Mouse (Mus musculus): ENCODE data around the gene Iqch. TPM values are rescaled to one million over a fixed set of nuclear protein-coding genes. Genes with fewer than 3 reads are reported as not detected.

Gene Iqch
- polyA plus RNA-seq, 1 experiment from 2014 or later: 0.09 TPM

GRCm38 (mm10) chr9:63585251-63585650 is 17.0 kb downstream of the Iqch start:
- no peaks in the 10 kb centered on the region for H3K27me3 ChIP-seq (replicated peaks; ENCODE audit: control insufficient read depth, insufficient read depth, low read length)
- no peaks in the 10 kb centered on the region for H3K4me1 ChIP-seq (replicated peaks; ENCODE audit: control insufficient read depth, insufficient read depth, low read length)
- ATAC-seq (replicated peaks; ENCODE audit: low FRiP score, low TSS enrichment, low read depth) (no peak), DNase-seq (ENCODE audit: low spot score) (no peak)
- H3K36me3 ChIP-seq (ENCODE audit: control insufficient read depth, insufficient read depth, low read length): no peaks in the 10 kb centered on the region
- 83% methylated on average over 6 of the region's 6 CpGs for WGBS
- 0 out of 2 replicates have a peak, but pooled peaks cover 4% of the 10 kb centered on the region for H3K9me3 ChIP-seq (ENCODE audit: control insufficient read depth, low read length)
- H3K4me3 ChIP-seq (ENCODE audit: low read depth, low read length): no peak overlapping the region
- H3K4me2 ChIP-seq (ENCODE audit: low read length): no peak overlapping the region
- no peak overlapping the region for H3K27ac ChIP-seq (ENCODE audit: low read depth)
- H3K9ac ChIP-seq (ENCODE audit: low read length): no peak overlapping the region

- 0 out of 2 replicates have a peak, but pooled peaks cover under 1% of the 10 kb centered on the region for H3K9me3 ChIP-seq (ENCODE audit: control insufficient read depth, low read length)
- H3K4me1 ChIP-seq (replicated peaks; ENCODE audit: control insufficient read depth, insufficient read depth, low read length): no peaks in the 10 kb centered on the region
- H3K9ac ChIP-seq (ENCODE audit: low read length): no peak overlapping the region
- no peak overlapping the region for H3K4me2 ChIP-seq (ENCODE audit: low read length)
- DNase-seq (ENCODE audit: low spot score): no peak
- H3K27ac ChIP-seq (ENCODE audit: low read depth): no peak overlapping the region
- WGBS: 86% methylated on average over 4 of the region's 4 CpGs
- H3K36me3 ChIP-seq (ENCODE audit: control insufficient read depth, insufficient read depth, low read length): no peaks in the 10 kb centered on the region
- ATAC-seq (replicated peaks; ENCODE audit: low FRiP score, low TSS enrichment, low read depth): no peak
- no peak overlapping the region for H3K4me3 ChIP-seq (ENCODE audit: low read depth, low read length)
- no peaks in the 10 kb centered on the region for H3K27me3 ChIP-seq (replicated peaks; ENCODE audit: control insufficient read depth, insufficient read depth, low read length)
These were observed 20.5 kb downstream of the Iqch start for GRCm38 (mm10) chr9:63581778-63582177.

- H3K9me3 ChIP-seq (ENCODE audit: control insufficient read depth, low read length): no peaks in the 10 kb centered on the region
- H3K4me3 ChIP-seq (ENCODE audit: low read depth, low read length): no peak overlapping the region
- H3K9ac ChIP-seq (ENCODE audit: low read length): no peak overlapping the region
- DNase-seq (ENCODE audit: low spot score) (no peak), ATAC-seq (replicated peaks; ENCODE audit: low FRiP score, low TSS enrichment, low read depth) (no peak)
- 68% methylated on average over 2 of the region's 2 CpGs for WGBS
- no peaks in the 10 kb centered on the region for H3K36me3 ChIP-seq (ENCODE audit: control insufficient read depth, insufficient read depth, low read length)
- no peak overlapping the region for H3K4me2 ChIP-seq (ENCODE audit: low read length)
- no peaks in the 10 kb centered on the region for H3K27me3 ChIP-seq (replicated peaks; ENCODE audit: control insufficient read depth, insufficient read depth, low read length)
- H3K4me1 ChIP-seq (replicated peaks; ENCODE audit: control insufficient read depth, insufficient read depth, low read length): no peaks in the 10 kb centered on the region
- no peak overlapping the region for H3K27ac ChIP-seq (ENCODE audit: low read depth)
These were observed 22.2 kb downstream of the Iqch start for GRCm38 (mm10) chr9:63580046-63580445.

GRCm38 (mm10) chr9:63579644-63580043 is 22.6 kb downstream of the Iqch start:
- no peak overlapping the region for H3K9ac ChIP-seq (ENCODE audit: low read length)
- no peaks in the 10 kb centered on the region for H3K9me3 ChIP-seq (ENCODE audit: control insufficient read depth, low read length)
- WGBS: 81% methylated on average over 5 of the region's 5 CpGs
- H3K27me3 ChIP-seq (replicated peaks; ENCODE audit: control insufficient read depth, insufficient read depth, low read length): no peaks in the 10 kb centered on the region
- no peak overlapping the region for H3K27ac ChIP-seq (ENCODE audit: low read depth)
- H3K4me1 ChIP-seq (replicated peaks; ENCODE audit: control insufficient read depth, insufficient read depth, low read length): no peaks in the 10 kb centered on the region
- H3K36me3 ChIP-seq (ENCODE audit: control insufficient read depth, insufficient read depth, low read length): no peaks in the 10 kb centered on the region
- DNase-seq (ENCODE audit: low spot score): no peak
- no peak overlapping the region for H3K4me2 ChIP-seq (ENCODE audit: low read length)
- ATAC-seq (replicated peaks; ENCODE audit: low FRiP score, low TSS enrichment, low read depth): no peak
- no peak overlapping the region for H3K4me3 ChIP-seq (ENCODE audit: low read depth, low read length)

GRCm38 (mm10) chr9:63577469-63577868 is 24.8 kb downstream of the Iqch start:
- no peaks in the 10 kb centered on the region for H3K27me3 ChIP-seq (replicated peaks; ENCODE audit: control insufficient read depth, insufficient read depth, low read length)
- H3K36me3 ChIP-seq (ENCODE audit: control insufficient read depth, insufficient read depth, low read length): no peaks in the 10 kb centered on the region
- no peak overlapping the region for H3K4me2 ChIP-seq (ENCODE audit: low read length)
- 83% methylated on average over 3 of the region's 3 CpGs for WGBS
- ATAC-seq (replicated peaks; ENCODE audit: low FRiP score, low TSS enrichment, low read depth) (no peak), DNase-seq (ENCODE audit: low spot score) (no peak)
- no peak overlapping the region for H3K27ac ChIP-seq (ENCODE audit: low read depth)
- no peak overlapping the region for H3K9ac ChIP-seq (ENCODE audit: low read length)
- no peaks in the 10 kb centered on the region for H3K4me1 ChIP-seq (replicated peaks; ENCODE audit: control insufficient read depth, insufficient read depth, low read length)
- H3K4me3 ChIP-seq (ENCODE audit: low read depth, low read length): no peak overlapping the region
- no peaks in the 10 kb centered on the region for H3K9me3 ChIP-seq (ENCODE audit: control insufficient read depth, low read length)

- Histone ChIP-seq H3K36me3 (ENCODE audit: control insufficient read depth, insufficient read depth, low read length) (no peaks in the 10 kb centered on the region), H3K9me3 (ENCODE audit: control insufficient read depth, low read length) (no peaks in the 10 kb centered on the region), H3K9ac (ENCODE audit: low read length) (no peak overlapping the region), H3K4me2 (ENCODE audit: low read length) (no peak overlapping the region), H3K4me3 (ENCODE audit: low read depth, low read length) (no peak overlapping the region), H3K27ac (ENCODE audit: low read depth) (no peak overlapping the region), H3K4me1 (replicated peaks; ENCODE audit: control insufficient read depth, insufficient read depth, low read length) (0 out of 2 replicates have a peak, but pooled peaks cover 4% of the 10 kb centered on the region), H3K27me3 (replicated peaks; ENCODE audit: control insufficient read depth, insufficient read depth, low read length) (no peaks in the 10 kb centered on the region)
- DNase-seq (ENCODE audit: low spot score): no peak
- no peak for ATAC-seq (replicated peaks; ENCODE audit: low FRiP score, low TSS enrichment, low read depth)
- WGBS: 73% methylated on average over 7 of the region's 7 CpGs
These were observed 29.4 kb downstream of the Iqch start for GRCm38 (mm10) chr9:63572874-63573273.

- no peaks in the 10 kb centered on the region for H3K9me3 ChIP-seq (ENCODE audit: control insufficient read depth, low read length)
- DNase-seq (ENCODE audit: low spot score) (no peak), ATAC-seq (replicated peaks; ENCODE audit: low FRiP score, low TSS enrichment, low read depth) (no peak)
- no peak overlapping the region for H3K4me2 ChIP-seq (ENCODE audit: low read length)
- no peak overlapping the region for H3K27ac ChIP-seq (ENCODE audit: low read depth)
- 0 out of 2 replicates have a peak, but pooled peaks cover 4% of the 10 kb centered on the region for H3K4me1 ChIP-seq (replicated peaks; ENCODE audit: control insufficient read depth, insufficient read depth, low read length)
- no peak overlapping the region for H3K4me3 ChIP-seq (ENCODE audit: low read depth, low read length)
- no peak overlapping the region for H3K9ac ChIP-seq (ENCODE audit: low read length)
- H3K36me3 ChIP-seq (ENCODE audit: control insufficient read depth, insufficient read depth, low read length): no peaks in the 10 kb centered on the region
- H3K27me3 ChIP-seq (replicated peaks; ENCODE audit: control insufficient read depth, insufficient read depth, low read length): no peaks in the 10 kb centered on the region
- WGBS: 40% methylated on average over 6 of the region's 6 CpGs
These were observed 30.4 kb downstream of the Iqch start for GRCm38 (mm10) chr9:63571895-63572294.

- DNase-seq (ENCODE audit: low spot score): peak; percentile 61
- Histone ChIP-seq H3K4me3 (ENCODE audit: low read depth, low read length) (no peak overlapping the region), H3K4me2 (ENCODE audit: low read length) (no peak overlapping the region), H3K9me3 (ENCODE audit: control insufficient read depth, low read length) (no peaks in the 10 kb centered on the region), H3K4me1 (replicated peaks; ENCODE audit: control insufficient read depth, insufficient read depth, low read length) (0 out of 2 replicates have a peak, but pooled peaks cover 4% of the 10 kb centered on the region), H3K27me3 (replicated peaks; ENCODE audit: control insufficient read depth, insufficient read depth, low read length) (no peaks in the 10 kb centered on the region; the same call in 1 of the 2 replicates), H3K9ac (ENCODE audit: low read length) (no peak overlapping the region), H3K27ac (ENCODE audit: low read depth) (no peak overlapping the region), H3K36me3 (ENCODE audit: control insufficient read depth, insufficient read depth, low read length) (no peaks in the 10 kb centered on the region)
- ATAC-seq (replicated peaks; ENCODE audit: low FRiP score, low TSS enrichment, low read depth): no peak
- 18% methylated on average over 8 of the region's 8 CpGs for WGBS
These were observed 33.5 kb downstream of the Iqch start for GRCm38 (mm10) chr9:63568808-63569207.

GRCm38 (mm10) chr9:63568314-63568713 is 34.0 kb downstream of the Iqch start:
- Histone ChIP-seq H3K9me3 (ENCODE audit: control insufficient read depth, low read length) (no peaks in the 10 kb centered on the region), H3K9ac (ENCODE audit: low read length) (no peak overlapping the region), H3K4me1 (replicated peaks; ENCODE audit: control insufficient read depth, insufficient read depth, low read length) (0 out of 2 replicates have a peak, but pooled peaks cover 4% of the 10 kb centered on the region), H3K4me3 (ENCODE audit: low read depth, low read length) (no peak overlapping the region), H3K27ac (ENCODE audit: low read depth) (no peak overlapping the region), H3K36me3 (ENCODE audit: control insufficient read depth, insufficient read depth, low read length) (no peaks in the 10 kb centered on the region), H3K4me2 (ENCODE audit: low read length) (no peak overlapping the region), H3K27me3 (replicated peaks; ENCODE audit: control insufficient read depth, insufficient read depth, low read length) (no peaks in the 10 kb centered on the region; the same call in 1 of the 2 replicates)
- ATAC-seq (replicated peaks; ENCODE audit: low FRiP score, low TSS enrichment, low read depth): no peak
- no peak for DNase-seq (ENCODE audit: low spot score)
- whole genome bisulfite sequencing: 62% methylated on average over 6 of the region's 6 CpGs

All from intestine, embryonic 14.5 days (tissue).